Mouse (Mus musculus) heart, postnatal 0 days (tissue): ENCODE data around the gene Ifi27l2a. TPM values are rescaled to one million over a fixed set of nuclear protein-coding genes. Genes with fewer than 3 reads are reported as not detected.
"Not testable (repeated sequence)": the region's sequence is repeated elsewhere in the genome, so short reads cannot be mapped to it uniquely, and the experiment has no call there.

Experiments used
- ATAC-seq: fragments of 200-750 bp; cut with Nextera tagmentation; 2 replicates; pipeline ENCODE4 v1.8.0; 2017; ENCODE audit warnings: low read depth, moderate number of reproducible peaks, moderate library complexity; ENCODE audit not compliant: insufficient read depth
- DNase-seq: peaks from one replicate; pipeline ENCODE4 v3.0.0-alpha.2; 2016; ENCODE audit warnings: low spot score
- H3K27ac ChIP-seq: fragments of 300-500 bp; sonication (generic); 2 replicates; pipeline ENCODE4 v1.5.1; 2014; ENCODE audit warnings: low read depth, mild to moderate bottlenecking
- H3K27me3 ChIP-seq: fragments of 300-500 bp; sonication (generic); 2 replicates; pipeline ENCODE4 v1.6.1; 2014; ENCODE audit warnings: low read length, mixed read lengths; ENCODE audit not compliant: control insufficient read depth, insufficient read depth
- H3K36me3 ChIP-seq: fragments of 300-500 bp; sonication (generic); replicated peaks from 2 replicates; pipeline ENCODE4 v1.6.1; 2014; ENCODE audit warnings: low read length, mixed read lengths; ENCODE audit not compliant: control insufficient read depth, insufficient read depth
- H3K4me1 ChIP-seq: fragments of 300-500 bp; sonication (generic); 2 replicates; pipeline ENCODE4 v1.6.1; 2014; ENCODE audit warnings: antibody characterized with exemption; ENCODE audit not compliant: control insufficient read depth, insufficient read depth
- H3K4me2 ChIP-seq: fragments of 300-500 bp; sonication (generic); 2 replicates; pipeline ENCODE4 v1.6.1; 2014; ENCODE audit warnings: low read depth, mild to moderate bottlenecking, low read length, moderate library complexity
- H3K4me3 ChIP-seq: fragments of 300-500 bp; sonication (generic); 2 replicates; pipeline ENCODE4 v1.5.1; 2014; ENCODE audit warnings: low read depth, low read length
- H3K9ac ChIP-seq: fragments of 300-500 bp; sonication (generic); replicated peaks from 2 replicates; pipeline ENCODE4 v1.6.1; 2014; ENCODE audit warnings: low read depth, low read length, mixed read lengths
- H3K9me3 ChIP-seq: fragments of 300-500 bp; sonication (generic); replicated peaks from 2 replicates; pipeline ENCODE4 v1.6.1; 2016; ENCODE audit warnings: low read length; ENCODE audit not compliant: control insufficient read depth
- CTCF ChIP-seq: IDR thresholded peaks from 2 replicates; pipeline ENCODE4 v1.5.1; 2016; ENCODE audit warnings: antibody characterized with exemption, control low read depth, low read depth
- EP300 ChIP-seq: IDR thresholded peaks from 2 replicates; pipeline ENCODE4 v1.6.1; 2016; ENCODE audit warnings: antibody characterized with exemption, low read depth
- WGBS: fragments of 180-500 bp; shearing (Covaris S2); extraction: QIAGEN DNeasy Blood & Tissue Kit; methylation state at CpG from one replicate; pipeline ENCODE4 v1.1.7; 2014; 5-methylcytosine and 5-hydroxymethylcytosine counted together
- polyA plus RNA-seq: library from polyadenylated mRNA; unstranded; fragments of >200 nt; fragmentation: Nextera tagmentation; extraction: Ambion mirVana; gene quantifications from 2 replicates; pipeline ENCODE4 v1.2.1, GENCODE M21; 2015
- total RNA-seq: library from RNA; depleted of rRNA; stranded (reverse); fragments of >200 nt; gene quantifications from 2 replicates; pipeline ENCODE4 v1.2.3, GENCODE M21; 2014; ENCODE audit warnings: low replicate concordance

Ifi27l2a gene
- total and polyA plus RNA-seq, 2 experiments from 2014 or later: 68.2 to 156 TPM

DNA sequence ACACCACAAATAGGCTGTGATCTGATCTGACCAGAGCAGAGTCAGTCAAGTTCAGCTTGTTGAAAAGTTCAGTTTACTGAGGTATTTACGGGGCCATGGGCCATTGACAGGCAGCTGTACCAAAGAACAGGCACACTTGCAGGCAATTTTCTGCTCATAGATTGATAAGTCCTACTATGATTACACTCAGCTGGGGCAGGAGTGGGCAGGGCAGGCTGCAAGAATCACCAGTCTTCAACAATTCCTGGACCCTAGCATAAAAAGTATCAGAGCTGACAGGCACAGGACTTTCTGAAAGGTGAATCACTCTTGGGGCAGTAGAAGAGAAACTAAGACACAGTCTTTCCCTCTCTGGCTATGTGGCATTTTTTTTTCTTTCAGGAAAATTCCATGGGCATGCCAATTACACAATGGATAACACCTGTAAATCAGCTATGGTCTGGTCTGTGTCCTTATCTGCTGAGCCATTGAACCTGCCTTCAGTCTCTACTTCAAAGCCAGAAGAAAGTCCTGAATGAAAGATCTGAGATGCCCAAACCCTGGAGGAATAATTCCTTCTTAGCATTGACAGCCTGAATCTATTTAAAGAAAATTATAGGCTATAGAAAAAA lies 33.4 kb upstream of the Ifi27l2a start:
- Histone ChIP-seq H3K9ac (no peak overlapping the region), H3K4me3 (no peak overlapping the region), H3K27me3 (no peaks in the 10 kb centered on the region), H3K4me1 (no peaks in the 10 kb centered on the region), H3K9me3 (no peaks in the 10 kb centered on the region), H3K36me3 (no peaks in the 10 kb centered on the region), H3K4me2 (no peak overlapping the region), H3K27ac (no peak overlapping the region)
- TF ChIP-seq CTCF: no peak
- TF ChIP-seq EP300: no peak
- no peak for DNase-seq
- ATAC-seq: no peak
- WGBS: 69% methylated on average over 1 of the region's 1 CpGs

- H3K9me3 ChIP-seq: no peaks in the 10 kb centered on the region
- no peak overlapping the region for H3K9ac ChIP-seq
- ATAC-seq: no peak
- no peak for TF ChIP-seq CTCF
- TF ChIP-seq EP300: no peak
- H3K4me2 ChIP-seq: no peak overlapping the region
- H3K4me3 ChIP-seq: no peak overlapping the region
- DNase-seq: no peak
- no peak overlapping the region for H3K27ac ChIP-seq
- H3K4me1 ChIP-seq: no peaks in the 10 kb centered on the region
- no peaks in the 10 kb centered on the region for H3K27me3 ChIP-seq
- WGBS: 36% methylated on average over 2 of the region's 2 CpGs
- H3K36me3 ChIP-seq: no peaks in the 10 kb centered on the region
Measured at GRCm38 (mm10) chr12:103474481-103474880, 31.0 kb upstream of the Ifi27l2a start.

DNA sequence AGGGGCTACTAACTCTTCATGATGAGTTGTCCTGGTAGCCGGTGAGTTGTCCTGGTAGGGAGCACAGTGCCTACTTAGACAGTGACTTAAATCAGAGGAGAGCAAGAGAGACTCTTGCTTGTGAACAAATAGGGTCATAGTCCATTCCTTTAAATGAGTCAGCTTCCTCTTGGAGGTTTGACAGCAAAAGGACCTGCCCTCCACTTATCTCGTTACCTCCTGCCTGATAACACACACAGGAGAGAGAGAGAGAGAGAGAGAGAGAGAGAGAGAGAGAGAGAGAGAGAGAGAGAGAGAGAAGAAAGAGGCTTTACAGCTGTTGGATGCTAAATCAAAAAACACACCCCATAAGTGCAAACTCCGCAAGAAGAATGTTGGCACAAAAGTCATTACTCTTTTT lies 13.7 kb upstream of the Ifi27l2a start, which contains the start of gene Ifi27l2b:
Gene Ifi27l2b, minus strand, starts transcription at position 84 of the 400 bp plus-strand sequence.
- no peak within 1 kb of the TSS for H3K4me2 ChIP-seq
- ATAC-seq: no peak
- 34% methylated on average over 3 of the region's 3 CpGs for WGBS
- H3K27ac ChIP-seq: no peak within 1 kb of the TSS
- DNase-seq: no peak
- H3K4me3 ChIP-seq: no peak within 1 kb of the TSS
- H3K27me3 ChIP-seq: no peaks in the 10 kb centered on the region
- no peak within 1 kb of the TSS for H3K9ac ChIP-seq
- no peaks in the 10 kb centered on the region for H3K4me1 ChIP-seq
- no peaks in the 10 kb centered on the region for H3K36me3 ChIP-seq
- TF ChIP-seq CTCF (no peak), EP300 (no peak)
- H3K9me3 ChIP-seq: no peaks in the 10 kb centered on the region

- not testable (repeated sequence) for H3K9me3 ChIP-seq, H3K27me3 ChIP-seq
- WGBS: no CpG with 5 or more reads among the region's 1 CpGs
Measured at GRCm38 (mm10) chr12:103456727-103457126, 13.2 kb upstream of the Ifi27l2a start.

DNA sequence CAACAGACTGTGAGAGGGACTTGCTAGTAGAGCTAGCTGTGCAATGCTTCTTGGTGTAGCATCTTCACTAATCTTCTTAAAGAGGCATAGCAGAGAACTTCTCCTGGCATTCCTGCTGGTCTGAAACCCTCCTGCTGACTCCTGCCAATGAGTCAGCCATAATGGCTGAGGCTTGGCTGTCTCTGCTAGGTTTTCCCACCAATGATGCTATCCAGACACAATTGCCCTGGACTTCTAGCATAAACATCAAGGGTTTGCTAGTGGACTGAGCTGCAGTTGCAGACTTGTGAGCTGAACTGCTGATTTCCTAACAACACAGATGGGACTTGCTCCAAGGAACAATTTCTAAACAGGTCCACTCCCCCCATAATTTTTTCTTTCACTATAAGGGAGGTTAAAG lies 9.9 kb upstream of the Ifi27l2a start:
- no peak overlapping the region for H3K4me3 ChIP-seq
- no peaks in the 10 kb centered on the region for H3K36me3 ChIP-seq
- no peak overlapping the region for H3K4me2 ChIP-seq
- no peak overlapping the region for H3K27ac ChIP-seq
- no peak overlapping the region for H3K9ac ChIP-seq
- no peaks in the 10 kb centered on the region for H3K27me3 ChIP-seq
- no peak for TF ChIP-seq CTCF
- no peak for TF ChIP-seq EP300
- no peak for DNase-seq
- H3K4me1 ChIP-seq: no peaks in the 10 kb centered on the region
- H3K9me3 ChIP-seq: no peaks in the 10 kb centered on the region
- ATAC-seq: no peak

More at GRCm38 (mm10) chr12:103456727-103457126, 13.2 kb upstream of the Ifi27l2a start:
- not testable (repeated sequence) for H3K36me3 ChIP-seq, H3K4me1 ChIP-seq, DNase-seq, H3K9ac ChIP-seq, H3K4me3 ChIP-seq, ATAC-seq, H3K4me2 ChIP-seq, H3K27ac ChIP-seq

- ATAC-seq (no peak), DNase-seq (no peak)
- Histone ChIP-seq H3K9ac (no peak overlapping the region), H3K9me3 (no peaks in the 10 kb centered on the region), H3K4me2 (no peak overlapping the region), H3K27me3 (no peaks in the 10 kb centered on the region), H3K4me3 (no peak overlapping the region), H3K27ac (no peak overlapping the region), H3K36me3 (no peaks in the 10 kb centered on the region), H3K4me1 (no peaks in the 10 kb centered on the region)
- 75% methylated on average over 3 of the region's 3 CpGs for WGBS
- TF ChIP-seq EP300: no peak
- no peak for TF ChIP-seq CTCF
Measured at GRCm38 (mm10) chr12:103445060-103445459, 1.6 kb upstream of the Ifi27l2a start.

GRCm38 (mm10) chr12:103444261-103444660 lies 781 bp upstream of the Ifi27l2a start:
- not testable (repeated sequence) for H3K9ac ChIP-seq, H3K4me1 ChIP-seq, H3K4me3 ChIP-seq, ATAC-seq, H3K36me3 ChIP-seq, DNase-seq, H3K27ac ChIP-seq, H3K9me3 ChIP-seq, H3K4me2 ChIP-seq, H3K27me3 ChIP-seq
- WGBS: 23% methylated on average over 5 of the region's 7 CpGs
